Mouse (Mus musculus) lung, postnatal 10 days (tissue): ENCODE data around the gene Cers3.

Source experiments
- DNase-seq: peaks from one replicate; pipeline ENCODE4 v3.0.0; 2021

Gene Cers3

DNA sequence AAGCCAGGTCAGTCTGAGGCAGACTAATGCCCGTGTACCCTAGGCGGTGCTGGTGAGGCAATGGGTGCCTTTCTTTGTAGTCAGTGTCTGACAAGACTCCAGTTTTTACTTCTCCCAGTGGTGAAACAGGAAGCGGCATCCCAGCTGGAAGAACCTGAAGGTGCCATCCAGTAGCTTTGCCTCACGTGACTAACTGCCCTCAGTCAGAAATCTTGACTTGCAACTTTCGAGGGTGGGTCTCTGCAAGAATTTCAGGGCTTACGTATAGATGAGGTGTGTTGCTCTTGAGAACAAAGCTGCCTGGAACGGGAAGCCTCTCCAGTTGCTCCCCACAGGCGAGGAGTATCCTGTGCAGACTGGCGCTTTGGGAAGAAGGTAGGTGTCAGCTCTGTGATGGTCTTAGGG is at the start of gene Cers3:
Gene Cers3 (plus strand): TSS at position 128 of the 405 bp plus-strand sequence.
- DNase-seq: peak; percentile 6

- DNase-seq: no peak
These were observed 48.8 kb upstream of the Cers3 start for GRCm38 (mm10) chr7:66694467-66694866.

DNA sequence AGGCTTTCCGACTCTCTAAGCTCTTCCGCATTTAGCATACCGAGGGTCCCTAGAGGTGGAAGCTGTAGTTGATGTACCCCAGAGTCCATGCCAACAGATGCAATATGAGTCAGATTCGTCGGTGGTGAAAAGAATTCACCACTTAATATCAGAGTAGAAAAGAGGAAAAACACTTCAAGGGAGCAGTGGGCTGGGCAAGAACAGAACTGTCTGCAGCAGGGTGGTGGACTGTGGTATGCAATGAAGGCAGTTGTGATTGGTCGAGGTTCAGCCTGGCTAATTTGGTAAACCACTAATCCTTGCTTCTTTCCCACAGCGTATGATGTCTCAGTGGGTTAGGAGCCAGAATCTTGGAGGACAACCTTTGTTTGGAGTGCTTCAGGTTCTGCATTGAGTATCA is 40.6 kb upstream of the Cers3 start:
- DNase-seq: no peak

DNA sequence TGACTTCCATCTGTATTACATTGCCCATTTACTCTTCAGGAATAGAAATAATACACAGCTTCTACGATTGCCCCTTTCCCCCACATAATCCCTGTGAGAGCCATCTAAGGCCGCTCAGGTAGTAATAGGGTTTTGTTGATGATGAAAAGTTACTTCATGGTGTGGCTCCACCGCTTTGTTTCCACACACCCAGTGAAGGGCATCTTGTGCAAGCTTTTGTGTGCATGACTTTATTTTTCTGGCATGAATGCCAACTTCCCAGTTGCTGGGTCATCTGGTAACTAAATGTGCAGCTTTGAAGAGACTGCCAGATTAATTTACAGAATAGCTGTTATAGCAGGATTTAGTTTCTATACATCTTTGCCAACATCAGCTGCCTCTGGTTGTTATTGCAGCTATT is 38.7 kb upstream of the Cers3 start:
- no peak for DNase-seq

DNA sequence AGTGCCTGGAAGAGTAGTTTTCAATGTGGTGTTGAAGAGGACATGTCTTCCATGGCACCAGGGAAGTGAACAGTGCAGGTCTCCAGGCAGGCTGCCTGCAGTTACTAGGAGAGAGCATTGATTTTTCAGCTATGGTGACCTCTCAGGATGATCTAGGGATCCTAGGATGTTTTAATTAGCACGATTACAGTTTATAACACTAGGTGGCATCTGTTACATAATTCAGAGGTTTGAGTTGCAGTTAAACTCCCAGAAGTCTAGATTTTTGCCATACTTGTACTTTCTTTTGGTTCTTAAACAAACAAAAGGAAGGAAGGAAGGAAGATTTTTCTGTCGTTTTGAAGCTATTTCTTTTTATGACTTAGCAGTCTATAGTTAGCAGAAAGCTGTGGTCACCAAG is 32.1 kb upstream of the Cers3 start:
- DNase-seq: no peak

- DNase-seq: no peak
These were observed 18.8 kb upstream of the Cers3 start for GRCm38 (mm10) chr7:66724514-66724913.

DNA sequence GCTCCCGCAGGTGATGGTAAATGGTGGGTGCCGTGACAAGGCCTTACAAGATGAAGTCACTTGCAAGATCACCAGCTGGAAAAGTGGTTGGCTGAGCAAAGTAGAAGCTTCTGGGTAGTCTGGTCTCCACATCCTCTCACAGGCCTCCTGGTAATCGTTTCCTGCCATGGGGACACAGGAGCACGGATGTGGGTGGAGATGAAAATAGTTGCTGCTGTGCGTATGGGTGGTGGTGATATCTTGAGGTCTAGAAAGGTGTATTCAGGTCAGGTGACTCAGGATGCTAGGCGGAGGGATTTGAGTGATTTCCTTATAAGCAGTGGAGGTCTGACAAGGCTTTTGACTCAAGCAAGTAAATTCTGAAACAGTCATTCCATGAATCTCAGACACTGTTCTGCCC is 18.4 kb upstream of the Cers3 start:
- DNase-seq: no peak

DNA sequence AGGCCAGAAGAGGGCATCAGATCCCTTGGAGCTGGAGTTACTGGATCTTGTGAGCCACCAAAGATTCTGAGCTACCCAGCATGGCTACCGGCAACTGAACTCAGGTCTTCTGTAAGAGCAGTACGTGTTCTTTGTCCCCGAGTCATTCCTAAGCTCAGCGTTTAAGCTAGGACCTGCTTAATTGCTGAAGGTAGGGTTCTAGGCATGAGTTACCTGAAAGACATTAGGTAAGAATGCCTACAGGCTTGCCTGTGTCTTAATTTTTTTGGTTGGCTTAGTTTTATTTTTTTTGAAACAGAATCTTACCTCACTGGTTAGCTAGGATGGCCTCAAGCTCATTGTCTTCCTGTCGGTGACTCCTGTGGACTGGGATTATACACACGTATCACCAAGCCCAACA is 15.2 kb upstream of the Cers3 start:
- DNase-seq: no peak

DNA sequence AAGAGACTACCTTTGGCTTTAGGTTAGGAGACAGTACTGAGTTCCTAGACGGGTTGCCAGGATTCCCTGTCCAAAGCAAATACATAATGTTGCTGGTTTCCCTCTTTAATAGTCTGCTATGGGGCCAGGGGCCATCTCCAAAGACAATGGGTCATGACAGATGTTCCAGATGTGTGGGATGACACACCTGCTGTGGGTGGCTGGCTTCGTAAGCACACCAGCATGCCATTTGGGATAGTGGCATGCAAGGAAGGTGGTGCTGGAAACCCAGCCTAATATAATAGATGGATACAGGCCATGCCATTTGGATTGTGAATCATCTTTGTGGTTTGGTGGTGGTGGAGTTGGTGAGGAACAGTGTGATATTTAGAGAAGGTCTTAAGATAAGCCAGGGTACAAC is 14.1 kb upstream of the Cers3 start:
- no peak for DNase-seq

- no peak for DNase-seq
These were observed 9.9 kb upstream of the Cers3 start for GRCm38 (mm10) chr7:66733431-66733830.

DNA sequence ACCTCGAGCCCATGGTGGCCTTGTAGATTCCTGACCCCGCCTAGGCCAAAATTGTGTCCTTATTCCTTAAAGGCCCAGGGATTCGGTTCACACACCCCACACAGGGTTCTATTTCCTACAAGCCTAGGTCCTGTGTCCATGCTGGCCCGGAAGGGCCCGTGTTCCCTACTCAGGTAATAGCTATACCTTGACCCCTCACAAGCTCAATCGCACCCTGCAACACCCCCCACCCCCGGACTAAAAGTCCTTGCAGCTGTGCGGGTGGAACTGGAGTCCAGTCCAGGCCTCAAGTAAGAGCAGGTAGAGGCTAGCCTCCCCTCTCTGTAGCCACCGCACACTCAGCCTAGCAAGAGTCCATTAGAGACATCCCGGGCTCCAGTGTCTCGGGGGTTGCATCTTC is 9.4 kb upstream of the Cers3 start:
- no peak for DNase-seq

DNA sequence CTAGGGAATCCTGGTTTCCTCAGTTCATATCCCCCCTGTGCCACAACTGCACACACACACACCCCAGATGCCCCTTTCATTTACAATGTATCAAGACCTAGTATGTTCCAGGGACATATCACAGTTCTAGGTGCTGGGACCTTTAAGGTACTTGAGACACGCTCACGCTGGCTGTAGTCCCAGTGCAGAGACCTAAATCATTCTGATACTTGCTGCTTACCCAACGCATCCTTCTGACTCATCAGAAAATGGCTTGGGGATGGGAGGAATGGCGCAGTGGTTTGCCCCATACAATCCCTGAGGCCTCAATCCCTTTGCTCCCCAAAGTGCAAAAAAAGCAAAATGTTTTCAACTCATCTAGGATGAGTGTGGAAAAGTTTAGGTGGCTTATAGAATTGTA is 8.8 kb upstream of the Cers3 start:
- no peak for DNase-seq

DNA sequence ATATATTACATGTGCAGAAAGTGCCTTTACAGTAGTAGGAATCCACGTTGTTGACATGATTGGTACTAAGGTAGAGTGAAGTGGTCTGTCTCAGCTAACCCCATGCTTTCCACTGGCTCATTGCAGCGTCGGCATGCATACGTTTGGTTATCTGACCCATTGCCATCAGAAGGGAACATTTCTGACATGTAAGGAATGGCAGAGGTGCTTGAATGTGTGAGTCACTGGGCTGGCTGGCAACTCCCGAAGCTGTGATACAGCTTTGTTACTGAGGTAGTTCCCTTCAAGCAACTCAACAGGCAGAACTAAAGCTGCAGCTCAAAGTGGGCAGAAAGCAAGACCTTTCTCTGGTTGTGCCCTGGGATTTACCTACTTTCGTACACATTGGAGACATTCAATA is 8.3 kb upstream of the Cers3 start:
- no peak for DNase-seq

- no peak for DNase-seq
These were observed 5.9 kb upstream of the Cers3 start for GRCm38 (mm10) chr7:66737418-66737817.

- DNase-seq: no peak
These were observed 2.3 kb upstream of the Cers3 start for GRCm38 (mm10) chr7:66741008-66741407.

DNA sequence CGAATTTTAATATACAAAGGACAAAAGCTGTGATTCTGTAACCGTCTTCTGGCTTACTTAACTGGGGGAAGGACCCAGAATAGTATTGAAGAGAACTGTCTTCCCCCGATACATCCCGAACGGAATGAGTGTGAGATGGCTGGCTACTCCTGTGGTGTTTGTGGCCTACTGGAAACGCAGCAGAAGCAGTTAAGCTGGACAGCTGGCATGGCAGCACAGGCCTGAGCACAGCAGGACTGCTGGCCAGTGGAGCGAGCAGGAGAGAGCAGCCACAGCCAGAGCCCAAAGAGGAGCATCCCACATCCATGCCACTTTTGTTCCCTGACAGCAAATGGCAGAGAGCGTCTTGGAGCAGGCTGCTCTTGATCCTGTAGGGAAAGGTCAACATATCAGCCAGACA is 1.9 kb upstream of the Cers3 start:
- no peak for DNase-seq

- no peak for DNase-seq
These were observed 3.7 kb downstream of the Cers3 start for GRCm38 (mm10) chr7:66746972-66747371.

DNA sequence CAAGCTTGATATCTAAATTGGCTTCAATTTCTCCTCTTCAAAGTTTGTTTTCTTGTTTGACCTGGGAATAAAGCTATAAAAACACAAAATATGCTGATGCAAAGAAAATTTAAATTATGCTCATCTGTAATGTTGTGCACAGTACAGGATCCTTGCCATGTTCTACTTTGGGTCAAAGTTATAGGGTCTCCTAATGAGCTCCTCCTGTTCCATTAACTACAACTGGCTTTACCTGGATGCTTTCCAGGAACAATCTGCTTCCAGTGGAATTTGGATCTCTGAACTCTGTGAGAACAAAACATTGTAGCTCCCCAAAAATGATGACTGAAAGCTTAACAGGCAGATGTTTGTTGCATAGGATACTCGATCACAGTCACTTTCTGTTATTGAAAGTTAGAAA is 6.7 kb downstream of the Cers3 start:
- DNase-seq: no peak

GRCm38 (mm10) chr7:66753816-66754215 is 10.5 kb downstream of the Cers3 start:
- DNase-seq: no peak

DNA sequence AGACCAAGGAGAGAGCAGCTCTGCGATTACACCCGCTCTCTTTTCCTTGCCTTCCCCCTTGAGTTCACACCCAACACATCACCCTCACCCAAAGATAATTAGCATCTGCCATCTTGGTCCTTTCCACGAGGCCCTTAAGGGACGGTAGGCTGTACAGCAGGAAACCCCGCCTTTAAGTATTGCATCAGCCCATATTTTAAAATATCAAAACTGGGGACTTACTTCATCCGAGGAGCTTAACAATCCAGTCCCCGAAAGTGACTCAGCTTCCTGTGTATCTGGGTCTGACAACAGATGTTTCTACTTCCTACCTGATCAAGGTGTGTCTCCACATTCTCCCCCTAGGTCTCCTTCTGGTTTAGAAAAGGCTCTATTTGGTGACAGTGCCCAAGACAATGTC is 12.3 kb downstream of the Cers3 start:
- no peak for DNase-seq

DNA sequence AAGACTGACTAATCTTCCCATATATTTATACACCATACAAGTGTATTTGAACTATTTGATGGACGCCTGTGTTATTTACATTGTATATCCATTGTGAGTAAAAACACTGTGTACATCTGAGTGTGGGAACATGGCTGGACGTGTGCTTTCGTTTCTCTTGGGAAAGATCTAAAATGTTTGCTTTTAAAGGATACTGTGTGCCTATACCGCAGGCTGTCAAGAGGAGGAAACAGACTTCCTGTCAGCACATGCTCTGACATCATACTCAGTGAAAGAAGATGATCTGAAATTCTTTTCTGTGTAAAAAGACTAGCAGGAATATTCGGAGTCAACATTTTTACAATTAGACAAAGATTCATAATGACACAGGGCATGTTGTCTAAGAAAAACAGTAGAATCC is 26.6 kb downstream of the Cers3 start:
- DNase-seq: no peak

GRCm38 (mm10) chr7:66770706-66771105 is 27.4 kb downstream of the Cers3 start:
- no peak for DNase-seq

DNA sequence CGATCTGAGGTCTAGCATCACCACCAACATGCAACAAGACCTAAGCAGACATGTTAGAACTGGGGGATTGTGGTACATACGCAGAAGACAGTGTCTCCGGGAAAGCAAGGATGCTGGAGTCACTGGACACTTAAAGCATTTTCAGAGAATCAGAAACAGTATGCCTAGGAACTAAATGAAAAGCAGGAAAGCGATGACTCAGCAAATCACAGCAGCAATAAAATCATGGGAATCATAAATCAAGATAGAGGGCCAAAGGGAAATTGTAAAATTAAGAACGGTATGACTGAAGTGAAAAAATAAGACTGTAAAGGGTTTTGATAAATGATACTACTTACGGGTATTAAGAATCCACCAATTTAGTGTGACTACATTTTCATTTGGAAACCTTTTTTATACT is 27.9 kb downstream of the Cers3 start:
- no peak for DNase-seq

GRCm38 (mm10) chr7:66779411-66779810 is 36.1 kb downstream of the Cers3 start:
- peak; percentile 45 for DNase-seq

GRCm38 (mm10) chr7:66779944-66780942 is 36.9 kb downstream of the Cers3 start:
- DNase-seq: peak; percentile 28
